Mouse (Mus musculus): ENCODE measurements around the gene Capn13. TPM values are rescaled to one million over a fixed set of nuclear protein-coding genes. Genes with fewer than 3 reads are reported as not detected.

The Capn13 gene
- total and polyA plus RNA-seq, 3 experiments = not detected

- no peaks in the 10 kb centered on the region for H3K9me3 ChIP-seq (replicated peaks; ENCODE audit: insufficient read depth, low read length)
- no peaks in the 10 kb centered on the region; a peak in 1 of 4 replicates for H3K27me3 ChIP-seq (ENCODE audit: control insufficient read depth in 1 of 2, insufficient read depth in 2 of 2, low read length in 2 of 2)
- H3K4me1 ChIP-seq (ENCODE audit: control insufficient read depth in 1 of 2, insufficient read depth in 2 of 2, low read length in 2 of 2) = no peaks in the 10 kb centered on the region
- no peak for DNase-seq (ENCODE audit: low read depth, low spot score)
- H3K79me2 ChIP-seq (ENCODE audit: control insufficient read depth, insufficient read depth, low read length, poor library complexity) = no peaks in the 10 kb centered on the region
- no peaks in the 10 kb centered on the region for H3K36me3 ChIP-seq (ENCODE audit: control insufficient read depth in 1 of 2, insufficient read depth in 2 of 2, low read length in 2 of 2)
- no peak for TF ChIP-seq HCFC1 (IDR thresholded peaks at IDR 0.05; ENCODE audit: low read depth, low read length)
- no peak overlapping the region for H3K9ac ChIP-seq (ENCODE audit: control insufficient read depth, low read depth, low read length, poor library complexity, severe bottlenecking)
- H3K27ac ChIP-seq (ENCODE audit: control insufficient read depth, low read depth, low read length) = no peak overlapping the region
- H3K4me3 ChIP-seq (ENCODE audit: control insufficient read depth in 1 of 2, insufficient read depth in 1 of 2, low read depth in 2 of 2, low read length in 2 of 2) = no peak overlapping the region
Observed at GRCm38 (mm10) chr17:73381681-73382080, 19.0 kb downstream of the Capn13 start.

GRCm38 (mm10) chr17:73377778-73378484 is 22.7 kb downstream of the Capn13 start:
- no peaks in the 10 kb centered on the region for H3K9me3 ChIP-seq (replicated peaks; ENCODE audit: insufficient read depth, low read length)
- TF ChIP-seq TCF12 (IDR thresholded peaks at IDR 0.05; ENCODE audit: low read depth, low read length) (no peak), RCOR1 (IDR thresholded peaks at IDR 0.05; ENCODE audit: low read depth, low read length) (no peak), ELF1 (IDR thresholded peaks at IDR 0.05; ENCODE audit: low read depth, low read length) (no peak), GATA1 (IDR thresholded peaks at IDR 0.05; ENCODE audit: low read depth, low read length) (no peak), ZMIZ1 (IDR thresholded peaks at IDR 0.05; ENCODE audit: low read depth, low read length) (no peak), BHLHE40 (IDR thresholded peaks at IDR 0.05; ENCODE audit: borderline replicate concordance, low read depth, low read length) (no peak), CHD1 (IDR thresholded peaks at IDR 0.05; ENCODE audit: low read depth, low read length) (no peak), POLR2AphosphoS2 (IDR thresholded peaks at IDR 0.05; ENCODE audit: low read length) (no peak), KAT2A (conservative IDR thresholded peaks at IDR 0.05; ENCODE audit: low read depth, low read length) (no peak), MXI1 (IDR thresholded peaks at IDR 0.05; ENCODE audit: low read depth, low read length) (no peak), USF1 (IDR thresholded peaks at IDR 0.05; ENCODE audit: low read depth, low read length) (no peak), RAD21 (IDR thresholded peaks at IDR 0.05; ENCODE audit: low read depth, low read length) (no peak), NELFE (IDR thresholded peaks at IDR 0.05; ENCODE audit: low read depth, low read length) (no peak), TAL1 (IDR thresholded peaks at IDR 0.05; ENCODE audit: low read length) (no peak), HCFC1 (IDR thresholded peaks at IDR 0.05; ENCODE audit: low read depth, low read length) (no peak)
- no peaks in the 10 kb centered on the region for H3K36me3 ChIP-seq (ENCODE audit: control insufficient read depth in 1 of 2, insufficient read depth in 2 of 2, low read length in 2 of 2)
- no peaks in the 10 kb centered on the region for H3K4me1 ChIP-seq (ENCODE audit: control insufficient read depth in 1 of 2, insufficient read depth in 2 of 2, low read length in 2 of 2)
- DNase-seq (ENCODE audit: low read depth, low spot score) = no peak
- H3K27me3 ChIP-seq (ENCODE audit: control insufficient read depth in 1 of 2, insufficient read depth in 2 of 2, low read length in 2 of 2) = no peaks in the 10 kb centered on the region; a peak in 1 of 4 replicates
- H3K27ac ChIP-seq (ENCODE audit: control insufficient read depth, low read depth, low read length) = no peak overlapping the region
- no peaks in the 10 kb centered on the region for H3K79me2 ChIP-seq (ENCODE audit: control insufficient read depth, insufficient read depth, low read length, poor library complexity)
- no peak overlapping the region for H3K4me3 ChIP-seq (ENCODE audit: control insufficient read depth in 1 of 2, insufficient read depth in 1 of 2, low read depth in 2 of 2, low read length in 2 of 2)
- H3K9ac ChIP-seq (ENCODE audit: control insufficient read depth, low read depth, low read length, poor library complexity, severe bottlenecking) = no peak overlapping the region

Measured in MEL (cell line).